Mouse (Mus musculus): ENCODE results near the gene Nupl1.

The Nupl1 gene

DNA sequence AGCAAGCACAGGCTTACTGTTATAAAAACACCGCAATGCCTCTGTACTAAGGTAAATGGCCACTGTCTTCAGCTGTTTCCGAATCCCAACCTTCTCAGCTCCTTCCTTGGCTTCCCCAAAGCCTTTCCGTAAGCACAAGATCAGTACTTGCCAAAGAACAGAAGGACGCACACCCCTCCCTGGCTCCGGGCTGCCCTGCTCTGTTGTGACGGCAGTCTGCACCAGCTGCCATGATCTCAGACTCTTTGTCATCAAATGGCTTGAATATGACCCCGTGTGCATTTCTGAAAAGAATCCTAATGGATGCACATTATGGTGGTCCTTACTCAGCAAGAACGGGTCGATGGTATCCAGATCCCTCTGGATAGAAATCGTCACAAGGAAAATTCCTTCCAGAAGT is 108.0 kb downstream of the Nupl1 start:
- peak; percentile 3 for DNase-seq

DNA sequence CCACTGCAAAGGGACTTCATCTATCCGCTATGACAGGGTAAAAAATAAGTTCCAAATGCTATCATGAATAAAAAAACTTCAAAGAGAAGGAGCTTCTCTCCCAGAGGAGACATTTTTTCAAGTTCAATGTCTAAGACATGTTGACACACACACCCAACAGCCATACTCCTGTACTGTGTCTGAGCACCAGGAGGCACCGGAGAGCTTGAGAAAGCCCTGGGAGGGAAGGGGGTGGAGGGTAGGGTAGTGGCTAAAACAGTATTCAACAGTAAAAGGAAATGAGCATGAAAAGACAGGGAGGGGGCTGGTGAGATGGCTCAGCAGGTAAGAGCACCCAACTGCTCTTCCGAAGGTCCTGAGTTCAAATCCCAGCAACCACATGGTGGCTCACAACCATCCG is 112.9 kb downstream of the Nupl1 start:
- DNase-seq, result no peak

DNA sequence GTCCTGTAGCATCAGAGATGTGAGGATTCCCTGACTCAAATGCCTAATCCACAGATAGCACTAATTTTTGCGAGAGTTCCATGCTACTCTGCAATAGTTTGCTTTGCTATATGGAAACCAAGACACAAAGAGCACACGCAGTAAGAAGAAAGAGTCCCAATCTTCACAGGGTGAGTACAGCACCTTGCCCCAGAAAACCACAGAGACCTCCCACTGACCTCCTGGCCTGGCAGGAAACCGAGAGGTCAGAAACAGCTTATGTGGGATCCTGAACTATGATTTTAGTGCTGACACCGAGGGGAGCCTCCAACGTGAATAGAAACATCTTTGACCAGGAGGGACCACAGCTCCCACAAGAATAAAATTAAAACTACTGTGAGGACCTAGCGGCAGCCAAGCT is 113.4 kb downstream of the Nupl1 start:
- no peak for DNase-seq

DNA sequence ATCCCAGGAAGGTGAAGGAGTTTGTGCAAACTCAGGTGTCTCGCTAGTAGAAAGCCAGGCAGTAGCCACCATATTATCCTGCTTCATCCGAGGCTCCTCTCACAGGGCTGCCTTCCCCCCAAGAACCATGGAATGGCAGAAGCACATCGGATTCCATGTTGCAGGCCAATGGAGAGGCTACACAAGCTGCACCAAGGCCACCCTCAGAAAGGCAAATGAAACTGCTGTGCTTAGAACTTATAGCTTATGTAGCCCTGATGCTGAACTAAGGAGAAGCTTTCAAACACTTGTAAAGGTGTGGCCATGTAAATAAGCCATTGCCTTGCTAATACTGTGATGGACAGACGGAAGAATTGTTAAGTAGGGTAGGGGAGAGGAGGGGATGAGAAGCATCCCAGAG is 115.4 kb downstream of the Nupl1 start:
- DNase-seq, result no peak

DNA sequence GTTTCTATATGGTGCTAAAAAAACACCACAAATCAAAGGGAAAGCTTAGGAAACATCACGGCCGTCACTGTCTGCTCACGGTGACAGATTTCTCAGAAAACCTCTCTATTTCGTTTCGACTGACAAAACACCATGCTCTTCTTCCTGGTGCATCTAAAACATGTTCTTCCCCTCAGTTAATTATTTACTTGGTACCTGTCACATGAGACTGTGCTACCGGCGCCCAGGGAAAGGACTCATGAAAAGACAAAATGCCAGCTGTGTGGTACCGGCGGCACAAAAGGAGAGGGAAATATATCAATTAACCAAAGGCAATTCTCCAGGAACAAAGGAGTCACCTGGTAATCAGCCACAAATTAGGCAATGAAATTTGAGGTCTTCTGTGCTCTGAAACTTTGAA is 116.5 kb downstream of the Nupl1 start:
- DNase-seq, result no peak
